Mouse (Mus musculus) small intestine, adult 2 months (tissue): ENCODE results near the gene Trim25.

Experiments used
- CTCF ChIP-seq: fragments of 200-500 bp; IDR thresholded peaks from 2 replicates; pipeline ENCODE4 v1.5.1; 2012; ENCODE audit warnings: low read depth, mild to moderate bottlenecking, control low read depth, inconsistent platforms, low read length, moderate library complexity, mixed read lengths; ENCODE audit not compliant: insufficient replicate concordance, insufficient read length; ENCODE audit errors: extremely low read depth
- POLR2A ChIP-seq: fragments of 200-500 bp; IDR thresholded peaks from 2 replicates; pipeline ENCODE4 v1.6.1; 2012; ENCODE audit warnings: low read depth, mild to moderate bottlenecking, control low read depth, inconsistent platforms, low read length, moderate library complexity

DNA sequence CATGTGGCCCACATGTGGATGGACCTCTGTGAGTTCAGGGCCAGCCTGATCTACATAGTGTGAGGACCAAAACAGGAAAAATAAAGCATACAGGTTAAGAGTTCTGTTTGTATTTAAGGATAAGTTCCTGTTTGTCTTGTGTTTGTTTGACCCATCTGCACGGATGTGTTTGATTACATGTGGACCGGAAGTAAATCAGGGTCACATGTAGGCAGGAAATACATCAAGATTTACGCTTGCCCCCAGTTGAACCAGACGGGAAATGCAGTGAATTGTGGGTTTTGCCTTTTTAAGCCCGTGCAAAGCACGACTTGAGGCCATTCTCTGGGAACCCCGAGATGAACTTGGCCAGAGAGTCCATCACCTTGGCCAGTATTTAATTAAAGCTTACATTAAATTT is 62.2 kb downstream of the Trim25 start:
- TF ChIP-seq POLR2A (no peak), CTCF (no peak)
